Mouse (Mus musculus) lung, embryonic 15.5 days (tissue): ENCODE data around the gene Pcmt1. TPM values are rescaled to one million over a fixed set of nuclear protein-coding genes. Genes with fewer than 3 reads are reported as not detected.

Source experiments
- ATAC-seq: fragments of 200-750 bp; cut with Nextera tagmentation; 2 replicates; pipeline ENCODE4 v1.8.0; 2017; ENCODE audit warnings: moderate number of reproducible peaks, borderline replicate concordance; ENCODE audit not compliant: low FRiP score, low TSS enrichment; ENCODE audit errors: extremely low read depth
- H3K27ac ChIP-seq: fragments of 300-500 bp; sonication (generic); 2 replicates; pipeline ENCODE4 v1.5.1; 2015; ENCODE audit warnings: moderate library complexity, mild to moderate bottlenecking, inconsistent platforms
- H3K27me3 ChIP-seq: fragments of 300-500 bp; sonication (generic); 2 replicates; pipeline ENCODE4 v1.6.1; 2015; ENCODE audit warnings: inconsistent platforms
- H3K36me3 ChIP-seq: fragments of 300-500 bp; sonication (generic); 2 replicates; pipeline ENCODE4 v1.6.1; 2015; ENCODE audit warnings: inconsistent platforms
- H3K4me1 ChIP-seq: fragments of 300-500 bp; sonication (generic); 2 replicates; pipeline ENCODE4 v1.6.1; 2015; ENCODE audit warnings: inconsistent platforms
- H3K4me2 ChIP-seq: fragments of 300-500 bp; sonication (generic); 2 replicates; pipeline ENCODE4 v1.6.1; 2015; ENCODE audit warnings: inconsistent platforms, mild to moderate bottlenecking, moderate library complexity
- H3K4me3 ChIP-seq: fragments of 300-500 bp; sonication (generic); 2 replicates; pipeline ENCODE4 v1.5.1; 2015; ENCODE audit warnings: mild to moderate bottlenecking, inconsistent platforms
- H3K9ac ChIP-seq: fragments of 300-500 bp; sonication (generic); 2 replicates; pipeline ENCODE4 v1.6.1; 2015; ENCODE audit warnings: inconsistent platforms
- H3K9me3 ChIP-seq: fragments of 300-500 bp; sonication (generic); 2 replicates; pipeline ENCODE4 v1.6.1; 2016; ENCODE audit warnings: inconsistent platforms
- WGBS: fragments of 180-500 bp; shearing (Covaris S2); methylation state at CpG from one replicate; pipeline ENCODE4 v1.1.7; 2015; 5-methylcytosine and 5-hydroxymethylcytosine counted together
- polyA plus RNA-seq: library from polyadenylated mRNA; unstranded; fragments of >200 nt; fragmentation: Nextera tagmentation; extraction: Ambion mirVana; gene quantifications from 2 replicates; pipeline ENCODE4 v1.2.1, GENCODE M21; 2015

Gene Pcmt1
- 122 and 128 TPM in 2 replicates for polyA plus RNA-seq

DNA sequence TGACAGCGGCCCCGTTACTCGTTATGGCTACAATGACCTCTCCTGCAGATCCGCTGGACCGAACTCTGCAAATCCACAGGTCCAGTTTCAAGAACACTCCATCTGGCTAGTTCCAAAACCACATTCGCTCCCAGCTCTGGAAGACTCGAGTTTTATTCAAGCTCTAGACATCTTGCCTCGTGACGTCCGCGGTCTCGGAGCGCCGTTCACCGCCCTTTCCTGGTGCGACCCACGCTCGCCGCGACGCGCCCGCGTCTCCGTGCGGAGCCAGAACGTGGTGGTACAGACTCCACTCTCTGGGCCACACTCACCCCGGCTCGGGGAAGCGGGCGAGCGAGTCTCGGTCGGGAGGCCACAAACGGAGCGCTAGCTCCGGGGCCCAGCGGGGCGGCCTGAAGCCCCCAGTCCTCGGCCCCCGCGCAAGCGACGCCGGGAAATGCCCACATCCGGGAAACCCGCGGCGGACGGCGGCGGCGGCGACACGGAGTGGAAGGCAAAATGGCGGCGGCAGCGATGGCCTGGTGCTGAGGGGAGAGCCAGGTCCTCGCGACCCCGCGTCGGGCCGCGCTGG, at the start of gene Pcmt1, which contains the start of gene Lats1:
Gene Pcmt1, minus strand, starts transcription at position 406 of the 571 bp plus-strand sequence.
Gene Lats1, plus strand, starts transcription at position 484 of the 571 bp plus-strand sequence.
- ATAC-seq: peak; percentile 90
- Histone ChIP-seq H3K9ac (peak within 1 kb of the TSS; percentile 99), H3K9me3 (no peaks in the 10 kb centered on the region), H3K4me1 (peaks cover 25% of the 10 kb centered on the region), H3K4me2 (peak within 1 kb of the TSS; percentile 77), H3K27ac (peak within 1 kb of the TSS; percentile 98), H3K36me3 (peaks cover 33% of the 10 kb centered on the region), H3K4me3 (peak within 1 kb of the TSS; percentile 92), H3K27me3 (no peaks in the 10 kb centered on the region)
- under 1% methylated on average over 50 of the region's 65 CpGs for WGBS

DNA sequence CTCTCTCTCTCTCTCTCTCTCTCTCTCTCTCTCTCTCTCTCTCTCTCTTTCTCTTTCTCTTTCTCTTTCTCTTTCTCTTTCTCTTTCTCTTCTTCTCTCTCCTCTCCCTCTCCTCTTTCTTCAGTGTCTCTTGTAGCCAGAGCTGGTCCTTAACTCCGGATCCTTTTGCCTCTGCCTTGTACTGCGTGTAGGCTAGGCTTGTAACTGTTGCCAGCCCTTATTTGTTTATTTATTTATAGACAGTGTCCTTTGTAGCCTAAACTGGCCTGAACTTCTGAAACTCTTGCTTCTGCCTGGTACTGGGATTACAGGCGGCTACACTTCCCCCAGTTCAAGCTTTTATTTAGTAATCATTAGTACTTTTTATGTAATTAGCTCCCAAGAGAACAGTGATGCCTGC, 46.1 kb upstream of the Pcmt1 start:
- peak overlapping the region; percentile 92 for H3K4me3 ChIP-seq
- 17% methylated on average over 3 of the region's 3 CpGs for WGBS
- H3K4me1 ChIP-seq: peaks cover 9% of the 10 kb centered on the region
- peak overlapping the region; percentile 16 for H3K9ac ChIP-seq
- no peak for ATAC-seq
- no peaks in the 10 kb centered on the region for H3K27me3 ChIP-seq
- H3K4me2 ChIP-seq: peak overlapping the region; percentile 79
- no peak overlapping the region for H3K27ac ChIP-seq
- no peaks in the 10 kb centered on the region for H3K9me3 ChIP-seq
- H3K36me3 ChIP-seq: no peaks in the 10 kb centered on the region

DNA sequence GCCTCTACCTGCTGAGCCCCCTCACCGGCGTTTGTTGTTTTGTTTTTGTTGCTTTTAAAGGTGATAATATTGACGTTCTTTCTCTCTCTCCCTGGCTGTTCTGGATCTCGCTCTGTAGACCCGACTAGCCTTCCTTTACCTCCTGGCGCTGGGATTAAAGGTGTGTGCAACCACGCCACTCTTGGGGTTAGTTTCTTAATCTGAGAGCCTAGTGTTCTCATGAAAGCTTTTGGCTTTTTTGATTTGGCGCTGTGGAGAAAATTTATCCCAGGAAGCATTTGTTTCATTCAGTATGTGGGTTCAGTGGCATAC, 45.5 kb upstream of the Pcmt1 start:
- no peaks in the 10 kb centered on the region for H3K9me3 ChIP-seq
- WGBS: 0% methylated on average over 8 of the region's 8 CpGs
- no peak for ATAC-seq
- peak overlapping the region; percentile 92 for H3K4me3 ChIP-seq
- H3K27ac ChIP-seq: peak overlapping the region; percentile 66
- H3K27me3 ChIP-seq: no peaks in the 10 kb centered on the region
- H3K9ac ChIP-seq: peak overlapping the region; percentile 66
- H3K4me1 ChIP-seq: peaks cover 9% of the 10 kb centered on the region
- H3K4me2 ChIP-seq: peak overlapping the region; percentile 79
- H3K36me3 ChIP-seq: no peaks in the 10 kb centered on the region

DNA sequence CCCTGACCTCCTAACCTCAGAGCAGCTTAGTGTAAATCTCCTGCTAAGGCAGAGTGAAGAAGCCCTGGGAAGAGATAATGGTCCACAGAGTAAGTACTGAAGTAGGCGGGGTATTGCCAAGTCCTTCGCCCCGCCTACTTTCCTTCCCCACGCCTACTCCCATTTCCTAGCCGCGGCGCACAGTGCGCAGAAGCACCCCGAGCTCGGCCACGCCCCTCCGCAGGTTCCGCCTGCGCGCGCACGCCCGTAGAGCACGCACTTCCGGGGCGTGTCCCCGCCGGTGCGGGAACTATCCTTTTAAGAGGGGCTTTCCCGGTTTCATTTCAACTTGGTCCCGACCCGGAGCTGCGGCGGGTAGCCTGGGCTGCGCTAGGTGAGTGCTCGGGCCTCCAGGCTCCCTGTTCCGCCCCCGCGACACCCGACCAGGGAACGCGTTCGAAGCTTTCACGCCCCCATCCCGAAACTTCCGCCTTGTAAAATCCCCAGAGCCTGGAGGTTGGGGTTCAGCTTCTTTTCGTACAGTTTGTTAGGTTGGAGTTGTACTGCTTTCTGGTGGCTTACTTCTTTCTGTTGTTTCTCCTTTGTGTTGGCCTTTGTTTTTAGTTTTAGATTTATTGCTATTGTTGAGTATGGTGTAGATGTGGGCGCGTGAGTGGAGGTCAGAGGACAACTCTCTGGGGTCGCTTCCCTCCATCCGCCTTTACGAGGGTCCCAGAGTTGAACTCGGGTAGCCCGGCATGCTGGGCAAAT, 45.0 kb upstream of the Pcmt1 start, which contains the start of gene Katna1:
Gene Katna1, plus strand, starts transcription at position 250 of the 750 bp plus-strand sequence.
- WGBS: under 1% methylated on average over 49 of the region's 49 CpGs
- H3K9ac ChIP-seq: peak within 1 kb of the TSS; percentile 66
- H3K36me3 ChIP-seq: no peaks in the 10 kb centered on the region
- peak; percentile 99 for ATAC-seq
- H3K4me2 ChIP-seq: peak within 1 kb of the TSS; percentile 79
- peaks cover 9% of the 10 kb centered on the region for H3K4me1 ChIP-seq
- peak within 1 kb of the TSS; percentile 92 for H3K4me3 ChIP-seq
- H3K27ac ChIP-seq: peak within 1 kb of the TSS; percentile 66
- H3K9me3 ChIP-seq: no peaks in the 10 kb centered on the region
- no peaks in the 10 kb centered on the region for H3K27me3 ChIP-seq

DNA sequence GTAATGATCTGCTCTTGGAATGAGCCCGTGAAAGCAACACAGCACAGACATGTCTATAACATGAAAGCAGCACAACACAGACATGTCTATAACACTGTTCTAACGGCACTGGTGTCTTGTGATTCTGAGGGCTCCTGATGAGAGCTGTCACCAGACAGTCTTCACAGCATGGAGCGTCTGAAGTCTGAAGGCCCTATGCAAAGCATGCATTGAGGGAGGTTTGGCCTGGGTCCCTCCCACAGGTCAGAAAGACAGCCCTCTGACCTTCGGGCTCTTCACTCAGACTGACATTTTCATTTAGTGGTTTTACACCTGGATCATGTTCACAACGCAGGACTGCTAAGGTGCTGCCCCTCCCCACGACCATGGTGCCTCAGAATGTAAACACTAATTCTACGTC, 34.1 kb upstream of the Pcmt1 start:
- 68% methylated on average over 7 of the region's 7 CpGs for WGBS
- H3K9ac ChIP-seq: no peak overlapping the region

DNA sequence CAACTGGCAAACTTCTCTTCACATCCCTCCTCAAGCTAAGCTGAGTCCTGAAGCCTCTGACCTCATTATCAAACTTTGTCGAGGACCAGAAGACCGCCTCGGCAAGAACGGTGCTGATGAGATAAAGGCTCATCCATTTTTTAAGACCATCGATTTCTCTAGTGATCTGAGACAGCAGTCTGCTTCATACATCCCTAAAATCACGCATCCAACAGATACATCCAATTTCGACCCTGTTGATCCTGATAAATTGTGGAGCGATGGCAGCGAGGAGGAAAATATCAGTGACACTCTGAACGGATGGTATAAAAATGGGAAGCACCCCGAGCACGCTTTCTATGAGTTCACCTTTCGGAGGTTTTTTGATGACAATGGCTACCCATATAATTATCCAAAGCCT, 31.6 kb upstream of the Pcmt1 start:
- Histone ChIP-seq H3K36me3 (peaks cover 57% of the 10 kb centered on the region), H3K9ac (no peak overlapping the region), H3K9me3 (no peaks in the 10 kb centered on the region), H3K4me2 (no peak overlapping the region), H3K27me3 (no peaks in the 10 kb centered on the region), H3K27ac (no peak overlapping the region), H3K4me3 (no peak overlapping the region), H3K4me1 (no peaks in the 10 kb centered on the region)
- WGBS: 91% methylated on average over 13 of the region's 13 CpGs
- no peak for ATAC-seq

More for the DNA sequence above, 34.1 kb upstream of the Pcmt1 start:
- Histone ChIP-seq H3K4me1 (no peaks in the 10 kb centered on the region), H3K36me3 (peaks cover 37% of the 10 kb centered on the region), H3K4me2 (no peak overlapping the region), H3K27me3 (no peaks in the 10 kb centered on the region), H3K9me3 (no peaks in the 10 kb centered on the region), H3K4me3 (no peak overlapping the region), H3K27ac (no peak overlapping the region)
- no peak for ATAC-seq

DNA sequence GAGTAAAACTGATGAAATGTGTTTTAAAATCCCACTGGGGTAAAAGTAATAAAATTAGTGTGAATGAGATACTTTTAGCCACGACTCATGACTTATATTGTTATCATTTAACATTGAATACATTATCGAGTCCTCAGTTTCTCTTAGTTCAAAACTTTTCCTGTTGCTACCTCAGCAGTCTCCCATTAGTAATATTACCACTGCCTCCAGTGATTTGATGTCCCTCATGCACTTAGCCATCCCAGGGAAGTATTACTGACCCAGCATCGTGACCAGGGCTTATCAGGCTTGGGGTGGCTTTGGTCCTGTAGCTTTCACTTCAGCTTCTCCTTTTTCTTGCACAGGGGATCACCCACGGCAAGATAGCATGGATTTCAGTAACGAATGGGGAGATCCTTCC, 29.2 kb upstream of the Pcmt1 start:
- Histone ChIP-seq H3K4me2 (no peak overlapping the region), H3K36me3 (peaks cover 72% of the 10 kb centered on the region), H3K27me3 (no peaks in the 10 kb centered on the region), H3K27ac (no peak overlapping the region), H3K4me1 (no peaks in the 10 kb centered on the region), H3K4me3 (no peak overlapping the region), H3K9me3 (no peaks in the 10 kb centered on the region), H3K9ac (no peak overlapping the region)
- ATAC-seq: no peak
- WGBS: 88% methylated on average over 5 of the region's 5 CpGs

DNA sequence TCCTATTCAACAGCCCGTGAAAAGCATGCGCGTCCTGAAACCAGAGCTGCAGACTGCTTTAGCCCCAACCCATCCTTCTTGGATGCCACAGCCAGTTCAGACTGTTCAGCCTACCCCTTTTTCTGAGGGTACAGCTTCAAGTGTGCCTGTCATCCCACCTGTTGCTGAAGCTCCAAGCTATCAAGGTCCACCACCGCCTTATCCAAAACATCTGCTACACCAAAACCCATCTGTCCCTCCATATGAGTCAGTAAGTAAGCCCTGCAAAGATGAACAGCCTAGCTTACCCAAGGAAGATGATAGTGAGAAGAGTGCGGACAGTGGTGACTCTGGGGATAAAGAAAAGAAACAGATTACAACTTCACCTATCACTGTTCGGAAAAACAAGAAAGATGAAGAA, 21.6 kb upstream of the Pcmt1 start:
- WGBS: 93% methylated on average over 6 of the region's 6 CpGs
- Histone ChIP-seq H3K36me3 (peaks cover 81% of the 10 kb centered on the region), H3K4me2 (no peak overlapping the region), H3K9ac (no peak overlapping the region), H3K27ac (no peak overlapping the region), H3K9me3 (no peaks in the 10 kb centered on the region), H3K4me3 (no peak overlapping the region), H3K4me1 (no peaks in the 10 kb centered on the region), H3K27me3 (no peaks in the 10 kb centered on the region)
- no peak for ATAC-seq

DNA sequence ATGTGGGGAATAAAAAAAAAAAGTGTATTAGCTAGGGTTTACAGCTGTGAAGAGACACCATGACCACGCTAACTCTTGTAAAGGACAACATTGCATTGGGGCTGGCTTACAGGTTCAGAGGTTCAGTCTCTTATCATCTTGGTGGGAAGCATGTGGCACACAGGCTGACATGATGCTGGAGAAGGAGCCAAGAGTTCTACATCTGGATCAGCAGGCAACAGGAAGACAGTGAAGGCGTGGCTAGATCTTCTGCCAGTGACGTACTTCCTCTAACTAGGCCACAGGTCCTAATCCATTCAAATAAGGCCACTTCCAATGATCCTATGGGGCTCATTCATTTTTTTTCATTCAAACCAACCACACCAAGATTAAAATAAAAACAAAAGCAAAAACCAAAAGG, 19.2 kb upstream of the Pcmt1 start:
- peaks cover 80% of the 10 kb centered on the region for H3K36me3 ChIP-seq
- H3K27ac ChIP-seq: no peak overlapping the region
- H3K4me1 ChIP-seq: no peaks in the 10 kb centered on the region
- no peaks in the 10 kb centered on the region for H3K9me3 ChIP-seq
- H3K4me3 ChIP-seq: no peak overlapping the region
- no peak overlapping the region for H3K9ac ChIP-seq
- H3K4me2 ChIP-seq: no peak overlapping the region
- no peak for ATAC-seq
- no peaks in the 10 kb centered on the region for H3K27me3 ChIP-seq
- 73% methylated on average over 3 of the region's 3 CpGs for WGBS

DNA sequence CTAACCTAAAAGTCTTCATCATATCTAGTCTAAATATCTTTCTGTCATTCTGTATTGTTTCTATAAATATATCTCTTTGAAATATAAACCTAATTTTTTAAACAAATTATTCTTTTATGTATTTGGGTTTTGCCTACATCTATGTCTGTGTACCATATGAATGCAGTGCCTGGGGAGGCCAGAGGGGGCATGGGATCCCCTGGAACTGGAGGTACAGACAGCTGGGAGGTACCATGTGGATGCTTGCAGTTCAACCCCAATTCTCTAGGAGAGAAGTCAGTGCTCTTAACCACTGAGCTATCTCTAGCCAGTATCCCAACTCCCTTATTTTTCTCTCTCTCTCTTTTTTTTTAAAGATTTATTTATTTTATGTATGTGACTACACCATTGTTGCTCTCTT, 14.3 kb upstream of the Pcmt1 start:
- Histone ChIP-seq H3K4me2 (no peak overlapping the region), H3K27me3 (no peaks in the 10 kb centered on the region), H3K9ac (no peak overlapping the region), H3K27ac (no peak overlapping the region), H3K4me3 (no peak overlapping the region), H3K4me1 (no peaks in the 10 kb centered on the region), H3K36me3 (peaks cover 77% of the 10 kb centered on the region), H3K9me3 (no peaks in the 10 kb centered on the region)
- no peak for ATAC-seq

DNA sequence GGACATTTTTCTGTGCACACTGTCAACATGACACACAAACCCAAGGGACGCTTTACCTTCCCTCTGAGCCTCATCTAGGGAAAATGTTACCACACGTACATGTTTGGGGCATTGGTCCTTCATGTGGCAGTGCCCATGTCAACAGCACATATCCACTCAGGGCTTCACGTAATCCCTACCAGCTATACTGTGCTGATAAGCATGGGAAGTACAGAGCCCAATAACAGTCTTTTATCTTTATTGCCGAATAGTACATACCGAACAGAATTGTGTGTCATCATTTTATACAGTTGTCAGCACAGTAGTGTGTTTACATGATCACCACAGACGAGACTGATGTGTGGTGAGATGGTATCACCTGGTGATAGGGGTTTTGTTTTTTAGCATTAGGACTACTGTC, 6.0 kb upstream of the Pcmt1 start:
- no peak overlapping the region for H3K4me2 ChIP-seq
- H3K9ac ChIP-seq: no peak overlapping the region
- peaks cover 10% of the 10 kb centered on the region for H3K36me3 ChIP-seq
- no peaks in the 10 kb centered on the region for H3K27me3 ChIP-seq
- H3K27ac ChIP-seq: no peak overlapping the region
- peaks cover 10% of the 10 kb centered on the region for H3K4me1 ChIP-seq
- WGBS: 84% methylated on average over 6 of the region's 6 CpGs
- no peak overlapping the region for H3K4me3 ChIP-seq
- ATAC-seq: no peak
- H3K9me3 ChIP-seq: no peaks in the 10 kb centered on the region

DNA sequence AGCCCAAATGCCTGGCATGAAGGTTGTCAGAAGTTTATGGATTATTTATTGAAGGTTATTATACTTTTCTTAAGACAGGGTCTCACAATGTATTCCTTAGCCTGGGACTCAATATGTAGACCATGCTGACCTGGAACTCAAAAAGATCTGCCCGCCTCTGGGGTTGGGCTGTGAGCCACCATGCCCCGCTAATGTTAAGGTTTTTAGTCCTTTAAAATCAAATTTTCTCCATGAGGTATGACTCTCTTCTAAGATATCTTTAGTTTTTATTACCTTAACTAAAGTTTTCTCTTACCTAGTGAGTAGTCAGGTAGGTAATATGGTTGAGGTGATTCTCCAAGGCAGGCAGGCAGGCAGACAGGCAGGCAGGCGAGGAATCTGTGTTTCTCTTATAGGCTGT, 1.3 kb upstream of the Pcmt1 start:
- Histone ChIP-seq H3K9ac (peak overlapping the region; percentile 99; the same call in 1 of the 2 replicates), H3K4me3 (peak overlapping the region; percentile 92), H3K9me3 (no peaks in the 10 kb centered on the region), H3K4me1 (peaks cover 25% of the 10 kb centered on the region), H3K36me3 (peaks cover 18% of the 10 kb centered on the region), H3K27ac (peak overlapping the region; percentile 98; the same call in 1 of the 2 replicates), H3K27me3 (no peaks in the 10 kb centered on the region), H3K4me2 (peak overlapping the region; percentile 77)
- ATAC-seq: no peak
- 43% methylated on average over 3 of the region's 3 CpGs for WGBS
